Mouse (Mus musculus) adrenal gland, adult (tissue): Measurements from ENCODE around the gene Dap.
A peak's percentile ranks its signal among the peaks of the same experiment; 100 is the strongest.

Source experiments
- DNase-seq, 2 experiments: peaks; one replicate each; pipeline ENCODE4 v3.0.0; 2022 to 2023; ENCODE audit warnings: low spot score in 1 of 2; ENCODE audit not compliant: inconsistent age in 2 of 2

Gene Dap

DNA sequence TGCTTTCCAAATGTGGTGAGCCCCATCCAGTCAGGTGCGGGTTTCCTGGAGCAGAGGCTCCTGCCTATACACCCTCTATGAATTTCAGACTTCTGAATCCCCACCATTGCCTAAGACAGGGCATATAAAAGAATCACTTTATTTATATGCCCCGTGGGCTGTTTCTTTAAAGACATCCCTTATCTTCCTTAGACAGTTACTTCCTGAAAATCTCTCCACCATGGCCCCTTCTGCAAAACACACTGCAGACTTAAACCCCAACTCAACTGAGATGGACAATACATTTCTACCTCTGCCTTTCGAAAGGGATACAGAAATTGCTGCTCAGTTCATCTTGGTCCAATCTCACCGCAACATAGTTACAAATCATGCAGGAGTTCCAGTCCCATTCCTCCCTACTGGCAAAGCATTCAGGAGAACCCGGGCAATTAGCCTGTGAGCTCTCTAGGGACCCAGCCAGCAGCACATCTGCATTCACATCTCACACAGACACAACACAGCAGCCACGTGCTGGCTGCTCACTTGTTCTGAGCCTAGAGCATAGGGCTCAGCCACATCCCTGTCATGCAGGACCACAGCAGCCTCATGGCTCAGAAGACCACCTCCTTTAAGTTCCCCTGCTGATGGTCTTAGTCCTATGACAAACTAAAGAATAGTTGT lies 75.3 kb downstream of the Dap start:
- no peak for DNase-seq

DNA sequence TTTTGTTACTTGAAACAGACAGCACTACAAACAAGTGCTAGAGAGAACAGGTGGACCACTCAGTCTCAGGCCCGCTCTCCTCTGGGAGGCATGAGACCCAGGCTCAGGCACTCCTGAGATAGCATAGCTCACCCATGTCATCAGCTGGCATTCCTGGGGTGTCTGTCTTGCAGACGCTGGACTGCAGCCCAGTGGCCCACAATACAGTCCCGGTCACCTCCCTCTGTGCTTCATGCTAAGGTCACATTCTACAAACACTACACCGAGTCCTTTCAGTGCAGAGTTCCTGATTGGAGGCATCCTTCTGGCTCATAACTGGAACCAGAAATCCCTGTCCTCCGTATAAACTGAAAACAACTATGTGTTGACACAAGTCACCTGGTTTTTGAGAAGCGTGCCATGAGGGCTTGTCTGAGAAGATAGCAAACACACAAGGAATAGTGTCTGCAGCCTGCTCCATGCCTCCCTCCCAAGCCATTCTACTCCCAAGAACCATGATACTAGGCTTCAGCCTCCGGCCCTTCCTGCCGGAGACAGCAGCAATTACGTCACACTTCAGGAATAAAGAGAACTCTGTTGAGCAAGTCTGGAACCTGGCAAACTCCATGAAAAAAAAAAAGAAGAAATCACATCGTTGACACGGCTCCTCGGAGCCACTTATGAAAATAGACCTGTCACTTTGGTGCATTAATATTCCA lies 78.3 kb downstream of the Dap start:
- no peak for DNase-seq

DNA sequence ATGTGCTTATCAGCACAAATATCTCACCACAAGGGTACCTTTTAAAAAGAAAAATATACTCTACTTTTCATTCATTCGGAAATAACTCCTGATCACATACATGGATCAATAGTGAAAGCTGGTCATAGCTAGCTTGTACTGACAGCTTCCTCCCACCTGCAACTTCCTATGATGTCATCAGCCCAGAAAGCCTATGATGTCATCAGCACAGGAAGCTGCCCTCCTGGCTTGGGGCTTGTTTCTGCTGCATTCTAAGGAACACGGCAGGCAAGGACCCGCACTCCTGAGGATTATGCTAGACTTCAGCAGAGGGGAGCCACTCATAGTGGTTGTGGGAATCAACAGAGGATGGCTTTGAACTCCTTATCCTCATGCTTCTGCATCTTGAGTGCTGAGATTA lies 80.2 kb downstream of the Dap start:
- DNase-seq, result no peak

DNA sequence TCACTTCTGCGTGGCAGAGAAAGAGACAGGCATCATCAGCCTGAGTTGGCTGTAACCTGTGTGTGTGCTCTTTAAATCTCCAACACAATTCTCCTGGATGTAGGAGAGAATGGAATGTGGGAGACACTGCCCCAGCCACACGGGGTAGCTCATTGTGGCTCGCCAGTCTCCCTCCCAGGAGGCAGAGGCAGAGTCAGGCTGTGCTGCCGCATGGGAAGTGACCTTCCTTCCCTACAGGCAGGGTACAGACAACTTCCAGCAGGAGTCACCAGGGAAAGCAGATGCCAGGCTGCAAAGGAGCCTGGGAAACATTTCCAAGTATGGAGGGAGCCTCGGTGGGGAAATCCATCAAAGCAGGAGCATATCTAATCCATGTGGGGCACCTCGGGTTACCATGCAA lies 81.1 kb downstream of the Dap start:
- no peak for DNase-seq

DNA sequence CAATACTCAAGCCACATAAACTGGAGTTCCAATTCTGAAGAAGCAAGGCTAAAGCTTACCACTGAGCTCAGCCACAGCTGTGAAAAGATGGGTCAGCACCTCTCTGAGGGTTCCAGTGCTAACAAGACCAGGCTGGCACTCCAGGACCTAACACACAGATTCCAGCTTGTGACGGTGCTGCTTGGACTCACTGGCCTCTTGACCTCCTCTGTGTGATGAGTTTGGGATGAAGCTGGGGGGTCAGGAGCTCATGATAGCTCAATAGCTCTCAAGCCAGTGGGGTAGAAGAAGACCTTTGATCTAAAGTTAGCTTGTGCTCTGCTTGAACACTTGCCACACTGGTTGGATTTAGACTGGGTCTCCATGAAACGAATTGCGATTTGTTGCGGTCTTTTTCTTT lies 82.6 kb downstream of the Dap start:
- no peak for DNase-seq

DNA sequence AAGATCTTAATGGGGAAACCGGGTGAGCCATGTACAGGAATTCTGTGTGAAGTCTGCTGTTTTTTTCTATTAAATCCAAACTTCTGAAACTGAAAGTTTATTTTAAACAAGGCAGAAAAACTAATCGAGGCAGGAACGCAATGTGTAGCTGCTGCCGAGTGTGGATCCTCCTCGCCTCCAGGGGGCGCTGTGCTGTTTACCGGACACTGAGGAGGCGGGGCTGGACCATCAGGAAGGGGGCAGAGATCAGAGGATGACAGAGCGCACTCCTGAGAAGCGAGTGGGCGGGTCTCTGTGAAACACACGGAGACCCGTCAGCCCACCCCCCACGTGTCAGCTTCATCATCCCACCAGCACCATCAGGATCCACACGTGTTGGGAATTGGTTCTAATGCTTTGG lies 85.4 kb downstream of the Dap start:
- no peak for DNase-seq

DNA sequence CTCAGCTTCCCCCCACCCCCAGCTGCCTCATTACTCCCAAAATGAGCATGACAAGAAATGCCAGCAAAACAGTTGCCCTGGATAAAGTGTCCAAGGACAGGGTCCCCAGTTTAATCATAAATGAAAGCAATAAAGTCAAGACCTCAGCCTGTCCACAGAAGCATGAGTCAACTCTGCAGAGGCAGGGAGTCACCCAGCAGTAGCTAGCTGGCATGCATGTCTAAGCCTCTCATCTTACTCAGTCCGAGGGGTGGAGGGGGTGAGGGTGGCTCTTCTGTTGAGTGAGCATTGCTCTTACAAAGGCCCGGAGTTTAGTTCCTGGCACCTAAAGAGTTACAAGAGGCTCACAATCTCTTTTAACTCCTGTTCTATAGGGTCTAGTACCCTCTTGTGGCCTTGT lies 87.9 kb downstream of the Dap start:
- peak in 1 of 2 experiments; percentile 24 for DNase-seq

DNA sequence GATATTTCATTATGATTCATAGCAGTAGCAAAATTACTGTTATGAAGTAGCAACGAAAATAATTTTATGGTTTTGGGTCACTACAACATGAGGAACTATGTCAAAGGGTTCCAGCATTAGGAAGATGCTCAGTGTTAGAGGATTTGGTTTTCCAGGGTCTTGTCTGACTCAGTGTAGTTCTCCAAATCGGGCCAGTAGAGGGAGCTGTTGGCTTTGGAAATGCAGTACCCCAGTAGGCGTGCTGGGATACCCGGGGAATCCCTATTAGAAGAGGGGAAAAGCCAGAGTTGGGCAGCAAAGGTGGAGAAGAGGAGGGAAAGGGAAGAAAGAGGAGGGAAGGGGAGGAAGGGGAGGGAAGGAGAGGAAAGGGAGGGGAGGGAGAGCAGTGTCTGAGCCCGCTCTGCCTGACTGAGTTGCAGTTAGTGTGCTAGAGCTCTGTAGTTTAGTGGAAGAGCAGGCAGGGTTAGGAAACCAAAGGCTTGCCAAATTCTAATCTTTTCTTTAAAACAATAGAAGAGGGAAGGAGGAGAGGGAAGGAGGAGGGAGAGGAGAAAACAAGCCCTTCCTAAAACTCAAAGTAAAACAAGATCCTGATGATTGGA lies 91.6 kb downstream of the Dap start:
- peak; percentile 73 to 93 for DNase-seq

DNA sequence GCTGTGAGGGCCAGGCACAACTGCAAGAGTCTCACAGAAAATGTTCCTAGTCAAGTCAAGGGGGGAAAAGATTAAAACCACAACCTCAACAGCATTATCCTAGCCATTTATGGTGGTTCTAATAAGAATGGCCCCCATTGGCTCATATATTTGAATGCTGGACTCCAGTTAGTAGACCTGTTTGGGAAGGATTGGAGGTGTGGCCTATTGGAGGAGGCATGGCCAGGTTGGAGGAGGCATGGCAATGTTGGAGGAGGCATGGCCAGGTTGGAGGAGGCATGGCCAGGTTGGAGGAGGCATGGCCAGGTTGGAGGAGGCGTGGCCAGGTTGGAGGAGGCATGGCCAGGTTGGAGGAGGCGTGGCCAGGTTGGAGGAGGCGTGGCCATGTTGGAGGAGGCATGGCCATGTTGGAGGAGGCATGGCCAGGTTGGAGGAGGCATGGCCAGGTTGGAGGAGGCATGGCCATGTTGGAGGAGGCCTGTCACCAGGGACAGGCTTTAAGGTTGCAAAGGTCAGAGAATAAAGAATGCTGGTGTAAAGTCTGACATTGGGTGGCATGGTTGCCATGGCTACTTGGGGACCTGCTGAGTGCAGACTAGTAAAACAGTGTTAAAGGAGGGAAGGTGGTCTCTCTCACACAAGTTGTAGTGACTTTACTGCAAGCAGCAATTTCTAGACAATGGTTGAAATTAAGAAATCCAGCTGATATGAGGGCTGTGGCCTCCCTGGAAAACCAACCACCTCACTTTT lies 93.1 kb downstream of the Dap start:
- DNase-seq, result no peak

DNA sequence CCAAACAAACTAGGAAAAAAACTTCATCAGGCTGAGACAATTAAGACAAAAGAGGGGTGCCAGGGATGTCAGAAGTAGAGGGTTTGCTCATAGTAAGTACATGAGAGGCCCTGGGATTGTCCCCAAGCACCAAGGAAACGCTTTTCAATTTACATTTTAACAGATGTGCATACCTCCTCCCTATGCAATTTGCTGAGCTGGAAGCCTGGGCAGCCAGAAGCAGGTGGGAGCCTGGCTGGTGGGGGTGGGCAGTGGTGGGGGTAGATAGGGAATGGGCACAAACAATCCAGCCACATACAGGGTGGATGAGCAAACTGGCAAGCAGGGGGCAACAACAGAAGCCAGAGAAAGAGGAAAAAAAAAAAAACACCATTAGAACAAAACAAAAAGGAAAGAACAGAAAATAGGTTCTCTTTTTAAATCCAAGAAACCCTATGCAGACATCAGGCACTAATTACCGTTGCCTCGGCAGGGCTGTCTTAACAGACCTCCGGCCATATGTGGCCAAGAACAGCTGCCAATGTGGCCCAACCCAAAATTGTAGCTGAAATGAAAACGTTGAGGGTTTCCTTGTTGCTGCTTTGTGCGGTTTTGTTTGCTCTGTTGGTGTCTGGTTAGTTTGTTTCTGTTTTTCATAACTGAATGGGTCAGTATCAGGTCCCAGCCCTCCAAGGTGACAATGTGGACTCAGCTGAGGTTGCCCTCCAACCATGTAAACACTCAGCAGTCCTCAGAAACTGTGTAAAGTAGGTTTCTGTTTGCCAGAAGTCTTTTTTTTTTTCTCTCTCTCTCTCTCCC lies 94.2 kb downstream of the Dap start:
- no peak for DNase-seq

DNA sequence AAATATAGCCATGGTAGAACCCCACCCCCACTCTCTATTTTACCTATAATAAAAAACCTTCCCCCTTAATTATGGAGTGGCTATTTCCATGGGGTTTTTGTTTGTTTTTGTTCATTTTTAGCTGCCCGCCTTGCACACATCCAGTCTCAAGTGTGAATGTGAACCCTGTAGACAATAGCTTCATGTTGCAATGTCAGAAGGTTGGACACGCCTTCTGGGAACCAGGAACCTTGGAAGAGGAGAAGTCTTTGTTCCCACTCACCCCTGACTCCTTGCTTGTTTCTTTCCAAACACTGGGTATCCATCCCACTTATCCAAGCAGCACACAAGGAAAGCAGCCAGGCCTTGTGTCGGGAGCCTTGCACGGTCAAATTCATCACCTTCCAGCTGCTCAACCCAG lies 94.9 kb downstream of the Dap start:
- DNase-seq, result no peak

DNA sequence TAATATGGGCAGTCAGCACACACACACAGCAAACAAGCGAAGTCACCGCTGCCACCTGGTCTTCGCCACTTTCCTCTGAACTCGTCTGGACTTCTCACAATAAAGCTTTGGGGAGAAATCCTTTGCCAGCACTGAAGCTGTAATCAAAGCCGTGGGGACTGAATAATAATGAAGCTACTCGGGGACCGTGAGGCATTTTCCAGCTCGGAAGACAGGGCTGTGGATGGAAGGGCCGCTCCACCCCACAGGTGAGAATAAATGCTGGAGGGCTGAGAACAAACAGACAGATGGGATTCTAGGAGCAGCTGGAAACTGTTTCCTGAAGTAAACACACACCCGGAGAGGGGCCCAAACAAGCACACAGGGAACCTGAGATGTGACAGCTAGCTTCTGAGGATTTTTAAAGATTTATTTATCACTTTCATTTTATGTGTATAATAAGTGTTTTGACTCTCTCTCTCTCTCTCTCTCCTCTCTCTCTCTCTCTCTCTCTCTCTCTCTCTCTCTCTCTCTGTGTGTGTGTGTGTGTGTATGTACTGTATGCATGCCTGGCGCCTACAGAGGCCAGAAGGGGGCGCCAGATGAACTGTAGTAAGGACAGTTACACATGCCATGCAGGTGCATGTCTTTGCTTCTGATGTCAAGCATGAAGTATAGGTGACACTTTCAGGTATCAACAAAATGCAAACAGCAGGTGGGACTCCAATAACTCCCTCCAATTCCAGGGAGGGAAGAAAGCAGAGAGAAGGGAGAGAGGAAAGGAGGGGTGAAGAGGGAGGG lies 96.7 kb downstream of the Dap start:
- DNase-seq, result no peak

DNA sequence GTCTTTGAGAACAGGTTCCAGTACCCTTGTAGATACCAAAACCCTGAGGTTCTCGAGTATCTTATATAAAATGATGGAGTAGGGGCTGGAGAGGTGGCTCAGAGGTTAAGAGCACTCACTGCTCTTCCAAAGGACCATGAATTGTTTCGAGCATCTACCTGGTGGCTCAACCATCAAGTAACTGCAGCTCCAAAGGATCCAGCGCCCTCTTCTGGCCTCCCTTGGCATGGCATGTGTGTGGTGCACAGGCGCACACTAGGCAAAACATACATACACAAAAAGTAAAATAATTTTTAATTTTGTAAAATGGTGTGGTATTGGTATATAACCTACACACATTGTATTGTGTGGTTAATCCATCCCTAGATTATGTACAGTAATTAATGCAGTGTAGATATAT lies 99.6 kb downstream of the Dap start:
- no peak for DNase-seq
